Mouse (Mus musculus): ENCODE results near the gene B130006D01Rik. TPM values are rescaled to one million over a fixed set of nuclear protein-coding genes. Genes with fewer than 3 reads are reported as not detected.

The B130006D01Rik gene
- polyA plus RNA-seq, 1 experiment, result 0.34 TPM

GRCm38 (mm10) chr11:95712563-95713224, 10.7 kb upstream of the B130006D01Rik start, which contains the start of gene Zfp652:
Gene Zfp652 (plus strand): TSS chr11:95712673.
- TF ChIP-seq POLR2A (IDR thresholded peaks at IDR 0.05; ENCODE audit: control insufficient read depth, extremely low read depth, insufficient read depth, low read length, poor library complexity), result peak; percentile 52; the same call in 1 of the 2 replicates
- peak; percentile 50; the same call in 1 of the 2 replicates for TF ChIP-seq CTCF (IDR thresholded peaks at IDR 0.05; ENCODE audit: borderline replicate concordance, control insufficient read depth, extremely low read depth, insufficient read depth, low read length, poor library complexity)
- H3K4me3 ChIP-seq (ENCODE audit: control insufficient read depth, insufficient read depth, low read length), result peak within 1 kb of the TSS; percentile 84
- DNase-seq, result peak; percentile 94
- H3K27me3 ChIP-seq (ENCODE audit: control insufficient read depth, insufficient read depth, low read length), result no peaks in the 10 kb centered on the region
- peaks cover 11% of the 10 kb centered on the region for H3K4me1 ChIP-seq (replicated peaks; ENCODE audit: control insufficient read depth, insufficient read depth, low read length)
- no peaks in the 10 kb centered on the region for H3K36me3 ChIP-seq (ENCODE audit: control insufficient read depth, insufficient read depth, low read length)
- 6% methylated on average over 85 of the region's 103 CpGs for WGBS
- peak within 1 kb of the TSS; percentile 86 for H3K27ac ChIP-seq (ENCODE audit: control insufficient read depth, insufficient read depth, low read length)

GRCm38 (mm10) chr11:95713225-95713810, 10.1 kb upstream of the B130006D01Rik start:
- Histone ChIP-seq H3K27ac (ENCODE audit: control insufficient read depth, insufficient read depth, low read length) (peak overlapping the region; percentile 86), H3K27me3 (ENCODE audit: control insufficient read depth, insufficient read depth, low read length) (no peaks in the 10 kb centered on the region), H3K4me1 (replicated peaks; ENCODE audit: control insufficient read depth, insufficient read depth, low read length) (peaks cover 11% of the 10 kb centered on the region), H3K4me3 (ENCODE audit: control insufficient read depth, insufficient read depth, low read length) (peak overlapping the region; percentile 84), H3K36me3 (ENCODE audit: control insufficient read depth, insufficient read depth, low read length) (no peaks in the 10 kb centered on the region)
- TF ChIP-seq POLR2A (IDR thresholded peaks at IDR 0.05; ENCODE audit: control insufficient read depth, extremely low read depth, insufficient read depth, low read length, poor library complexity) (no peak), CTCF (IDR thresholded peaks at IDR 0.05; ENCODE audit: borderline replicate concordance, control insufficient read depth, extremely low read depth, insufficient read depth, low read length, poor library complexity) (no peak)
- WGBS, result under 1% methylated on average over 49 of the region's 49 CpGs
- peak; percentile 72 for DNase-seq

GRCm38 (mm10) chr11:95713811-95714241, 9.6 kb upstream of the B130006D01Rik start:
- WGBS, result 0% methylated on average over 13 of the region's 13 CpGs

GRCm38 (mm10) chr11:95714411-95714810, 9.0 kb upstream of the B130006D01Rik start:
- Histone ChIP-seq H3K4me3 (ENCODE audit: control insufficient read depth, insufficient read depth, low read length) (peak overlapping the region; percentile 84), H3K27me3 (ENCODE audit: control insufficient read depth, insufficient read depth, low read length) (no peaks in the 10 kb centered on the region), H3K4me1 (replicated peaks; ENCODE audit: control insufficient read depth, insufficient read depth, low read length) (peaks cover 11% of the 10 kb centered on the region), H3K36me3 (ENCODE audit: control insufficient read depth, insufficient read depth, low read length) (no peaks in the 10 kb centered on the region), H3K27ac (ENCODE audit: control insufficient read depth, insufficient read depth, low read length) (peak overlapping the region; percentile 86)
- TF ChIP-seq POLR2A (IDR thresholded peaks at IDR 0.05; ENCODE audit: control insufficient read depth, extremely low read depth, insufficient read depth, low read length, poor library complexity), result no peak
- TF ChIP-seq CTCF (IDR thresholded peaks at IDR 0.05; ENCODE audit: borderline replicate concordance, control insufficient read depth, extremely low read depth, insufficient read depth, low read length, poor library complexity), result no peak
- WGBS, result under 1% methylated on average over 7 of the region's 7 CpGs
- peak; percentile 42 for DNase-seq

More at GRCm38 (mm10) chr11:95713811-95714241, 9.6 kb upstream of the B130006D01Rik start:
- TF ChIP-seq CTCF (IDR thresholded peaks at IDR 0.05; ENCODE audit: borderline replicate concordance, control insufficient read depth, extremely low read depth, insufficient read depth, low read length, poor library complexity) (no peak), POLR2A (IDR thresholded peaks at IDR 0.05; ENCODE audit: control insufficient read depth, extremely low read depth, insufficient read depth, low read length, poor library complexity) (no peak)
- peak overlapping the region; percentile 86 for H3K27ac ChIP-seq (ENCODE audit: control insufficient read depth, insufficient read depth, low read length)
- no peaks in the 10 kb centered on the region for H3K36me3 ChIP-seq (ENCODE audit: control insufficient read depth, insufficient read depth, low read length)
- DNase-seq, result no peak
- peaks cover 11% of the 10 kb centered on the region for H3K4me1 ChIP-seq (replicated peaks; ENCODE audit: control insufficient read depth, insufficient read depth, low read length)
- no peaks in the 10 kb centered on the region for H3K27me3 ChIP-seq (ENCODE audit: control insufficient read depth, insufficient read depth, low read length)
- H3K4me3 ChIP-seq (ENCODE audit: control insufficient read depth, insufficient read depth, low read length), result peak overlapping the region; percentile 84

GRCm38 (mm10) chr11:95716136-95716535, 7.3 kb upstream of the B130006D01Rik start:
- H3K27ac ChIP-seq (ENCODE audit: control insufficient read depth, insufficient read depth, low read length), result no peak overlapping the region
- TF ChIP-seq POLR2A (IDR thresholded peaks at IDR 0.05; ENCODE audit: control insufficient read depth, extremely low read depth, insufficient read depth, low read length, poor library complexity) (no peak), CTCF (IDR thresholded peaks at IDR 0.05; ENCODE audit: borderline replicate concordance, control insufficient read depth, extremely low read depth, insufficient read depth, low read length, poor library complexity) (no peak)
- H3K36me3 ChIP-seq (ENCODE audit: control insufficient read depth, insufficient read depth, low read length), result no peaks in the 10 kb centered on the region
- WGBS, result 85% methylated on average over 8 of the region's 8 CpGs
- H3K4me1 ChIP-seq (replicated peaks; ENCODE audit: control insufficient read depth, insufficient read depth, low read length), result peaks cover 11% of the 10 kb centered on the region
- no peak for DNase-seq
- no peak overlapping the region for H3K4me3 ChIP-seq (ENCODE audit: control insufficient read depth, insufficient read depth, low read length)
- H3K27me3 ChIP-seq (ENCODE audit: control insufficient read depth, insufficient read depth, low read length), result no peaks in the 10 kb centered on the region

GRCm38 (mm10) chr11:95719356-95719755, 4.0 kb upstream of the B130006D01Rik start:
- Histone ChIP-seq H3K4me3 (ENCODE audit: control insufficient read depth, insufficient read depth, low read length) (no peak overlapping the region), H3K27ac (ENCODE audit: control insufficient read depth, insufficient read depth, low read length) (no peak overlapping the region), H3K4me1 (replicated peaks; ENCODE audit: control insufficient read depth, insufficient read depth, low read length) (peaks cover 6% of the 10 kb centered on the region), H3K36me3 (ENCODE audit: control insufficient read depth, insufficient read depth, low read length) (no peaks in the 10 kb centered on the region), H3K27me3 (ENCODE audit: control insufficient read depth, insufficient read depth, low read length) (no peaks in the 10 kb centered on the region)
- DNase-seq, result no peak
- TF ChIP-seq POLR2A (IDR thresholded peaks at IDR 0.05; ENCODE audit: control insufficient read depth, extremely low read depth, insufficient read depth, low read length, poor library complexity), result no peak
- TF ChIP-seq CTCF (IDR thresholded peaks at IDR 0.05; ENCODE audit: borderline replicate concordance, control insufficient read depth, extremely low read depth, insufficient read depth, low read length, poor library complexity), result no peak
- WGBS, result 93% methylated on average over 3 of the region's 3 CpGs
